Mouse (Mus musculus) kidney, embryonic 15.5 days (tissue): ENCODE results near the gene Gm28635. TPM values are rescaled to one million over a fixed set of nuclear protein-coding genes. Genes with fewer than 3 reads are reported as not detected.

Experiments used
- ATAC-seq: fragments of 200-750 bp; cut with Nextera tagmentation; replicated peaks from 2 replicates; pipeline ENCODE4 v1.8.0; 2017; ENCODE audit warnings: moderate TSS enrichment; ENCODE audit not compliant: low FRiP score
- H3K27ac ChIP-seq: fragments of 300-500 bp; sonication (generic); 2 replicates; pipeline ENCODE4 v1.5.1; 2015; ENCODE audit warnings: mild to moderate bottlenecking, inconsistent platforms
- H3K27me3 ChIP-seq: fragments of 300-500 bp; sonication (generic); 2 replicates; pipeline ENCODE4 v1.6.1; 2015; ENCODE audit warnings: inconsistent platforms
- H3K36me3 ChIP-seq: fragments of 300-500 bp; sonication (generic); 2 replicates; pipeline ENCODE4 v1.6.1; 2015; ENCODE audit warnings: inconsistent platforms
- H3K4me1 ChIP-seq: fragments of 300-500 bp; sonication (generic); 2 replicates; pipeline ENCODE4 v1.6.1; 2015; ENCODE audit warnings: inconsistent platforms
- H3K4me2 ChIP-seq: fragments of 300-500 bp; sonication (generic); 2 replicates; pipeline ENCODE4 v1.6.1; 2015; ENCODE audit warnings: moderate library complexity, mild to moderate bottlenecking, inconsistent platforms
- H3K4me3 ChIP-seq: fragments of 300-500 bp; sonication (generic); replicated peaks from 2 replicates; pipeline ENCODE4 v1.5.1; 2015; ENCODE audit warnings: mild to moderate bottlenecking, inconsistent platforms
- H3K9ac ChIP-seq: fragments of 300-500 bp; sonication (generic); 2 replicates; pipeline ENCODE4 v1.6.1; 2015; ENCODE audit warnings: mild to moderate bottlenecking, inconsistent platforms
- H3K9me3 ChIP-seq: fragments of 300-500 bp; sonication (generic); replicated peaks from 2 replicates; pipeline ENCODE4 v1.6.1; 2016; ENCODE audit warnings: inconsistent platforms
- WGBS: fragments of 180-500 bp; shearing (Covaris S2); methylation state at CpG from one replicate; pipeline ENCODE4 v1.1.7; 2015; ENCODE audit warnings: mixed read lengths; 5-methylcytosine and 5-hydroxymethylcytosine counted together
- polyA plus RNA-seq: library from polyadenylated mRNA; unstranded; fragments of >200 nt; fragmentation: Nextera tagmentation; extraction: Ambion mirVana; gene quantifications from 2 replicates; pipeline ENCODE4 v1.2.1, GENCODE M21; 2015

Gene Gm28635
- polyA plus RNA-seq, 1 experiment from 2014 or later, result not detected

- ATAC-seq, result no peak
Observed at GRCm38 (mm10) chr2:84634934-84635482, 42.8 kb downstream of the Gm28635 start.

GRCm38 (mm10) chr2:84634006-84634405 is 43.8 kb downstream of the Gm28635 start:
- H3K4me3 ChIP-seq, result no peak overlapping the region
- ATAC-seq, result no peak
- H3K27me3 ChIP-seq, result no peaks in the 10 kb centered on the region
- WGBS, result 60% methylated on average over 4 of the region's 4 CpGs
- peaks cover 6% of the 10 kb centered on the region for H3K36me3 ChIP-seq
- H3K27ac ChIP-seq, result peak overlapping the region; percentile 96
- peaks cover 74% of the 10 kb centered on the region for H3K4me1 ChIP-seq
- no peaks in the 10 kb centered on the region for H3K9me3 ChIP-seq
- H3K9ac ChIP-seq, result no peak overlapping the region
- peak overlapping the region; percentile 51; the same call in 1 of the 2 replicates for H3K4me2 ChIP-seq

More at GRCm38 (mm10) chr2:84634934-84635482, 42.8 kb downstream of the Gm28635 start:
- Histone ChIP-seq H3K4me2 (peak overlapping the region; percentile 51), H3K27me3 (no peaks in the 10 kb centered on the region), H3K36me3 (0 out of 2 replicates have a peak, but pooled peaks cover 2% of the 10 kb centered on the region), H3K9ac (peak overlapping the region; percentile 26; the same call in 1 of the 2 replicates), H3K9me3 (no peaks in the 10 kb centered on the region), H3K4me1 (peaks cover 79% of the 10 kb centered on the region), H3K27ac (peak overlapping the region; percentile 96), H3K4me3 (0 out of 2 replicates have a peak overlapping the region, but pooled peaks have one; percentile 10)
- 28% methylated on average over 4 of the region's 4 CpGs for WGBS

- Histone ChIP-seq H3K4me1 (peaks cover 68% of the 10 kb centered on the region), H3K4me3 (no peak overlapping the region), H3K4me2 (peak overlapping the region; percentile 37), H3K9ac (no peak overlapping the region), H3K27me3 (no peaks in the 10 kb centered on the region), H3K27ac (peak overlapping the region; percentile 85), H3K36me3 (peaks cover 13% of the 10 kb centered on the region), H3K9me3 (no peaks in the 10 kb centered on the region)
- WGBS, result 3% methylated on average over 3 of the region's 3 CpGs
- ATAC-seq, result 0 out of 2 replicates have a peak, but pooled peaks have one; percentile 13
Observed at GRCm38 (mm10) chr2:84632999-84633398, 44.8 kb downstream of the Gm28635 start.

- Histone ChIP-seq H3K4me1 (peaks cover 65% of the 10 kb centered on the region), H3K27me3 (no peaks in the 10 kb centered on the region), H3K4me2 (no peak overlapping the region), H3K9me3 (no peaks in the 10 kb centered on the region), H3K27ac (peak overlapping the region; percentile 85; the same call in 1 of the 2 replicates), H3K36me3 (peaks cover 13% of the 10 kb centered on the region), H3K4me3 (no peak overlapping the region), H3K9ac (no peak overlapping the region)
- WGBS, result 97% methylated on average over 1 of the region's 1 CpGs
- no peak for ATAC-seq
Observed at GRCm38 (mm10) chr2:84632001-84632400, 45.8 kb downstream of the Gm28635 start.

- Histone ChIP-seq H3K4me1 (peaks cover 30% of the 10 kb centered on the region), H3K27me3 (no peaks in the 10 kb centered on the region), H3K9ac (no peak overlapping the region), H3K9me3 (no peaks in the 10 kb centered on the region), H3K4me3 (no peak overlapping the region), H3K4me2 (no peak overlapping the region), H3K36me3 (peaks cover 26% of the 10 kb centered on the region), H3K27ac (peak overlapping the region; percentile 29)
- ATAC-seq, result 0 out of 2 replicates have a peak, but pooled peaks have one; percentile 65
- 23% methylated on average over 3 of the region's 3 CpGs for WGBS
Observed at GRCm38 (mm10) chr2:84627036-84627435, 50.8 kb downstream of the Gm28635 start.

- H3K9ac ChIP-seq, result no peak overlapping the region
- H3K4me3 ChIP-seq, result no peak overlapping the region
- peak; percentile 22; the same call in 1 of the 2 replicates for ATAC-seq
- peaks cover 26% of the 10 kb centered on the region for H3K4me1 ChIP-seq
- H3K9me3 ChIP-seq, result no peaks in the 10 kb centered on the region
- H3K4me2 ChIP-seq, result no peak overlapping the region
- peak overlapping the region; percentile 29; the same call in 1 of the 2 replicates for H3K27ac ChIP-seq
- no peaks in the 10 kb centered on the region for H3K27me3 ChIP-seq
- H3K36me3 ChIP-seq, result peaks cover 30% of the 10 kb centered on the region
- 53% methylated on average over 7 of the region's 7 CpGs for WGBS
Observed at GRCm38 (mm10) chr2:84626366-84626975, 51.4 kb downstream of the Gm28635 start.

- ATAC-seq, result no peak
- H3K9me3 ChIP-seq, result no peaks in the 10 kb centered on the region
- peaks cover 23% of the 10 kb centered on the region for H3K4me1 ChIP-seq
- H3K4me2 ChIP-seq, result no peak overlapping the region
- H3K9ac ChIP-seq, result no peak overlapping the region
- no peaks in the 10 kb centered on the region for H3K27me3 ChIP-seq
- H3K27ac ChIP-seq, result 0 out of 2 replicates have a peak overlapping the region, but pooled peaks have one; percentile 20
- no peak overlapping the region for H3K4me3 ChIP-seq
- H3K36me3 ChIP-seq, result peaks cover 48% of the 10 kb centered on the region
- 94% methylated on average over 17 of the region's 17 CpGs for WGBS
Observed at GRCm38 (mm10) chr2:84624201-84624600, 53.6 kb downstream of the Gm28635 start.

GRCm38 (mm10) chr2:84623428-84624119 is 54.3 kb downstream of the Gm28635 start:
- no peak for ATAC-seq
- no peaks in the 10 kb centered on the region for H3K9me3 ChIP-seq
- H3K9ac ChIP-seq, result no peak overlapping the region
- peaks cover 22% of the 10 kb centered on the region for H3K4me1 ChIP-seq
- H3K27me3 ChIP-seq, result no peaks in the 10 kb centered on the region
- no peak overlapping the region for H3K4me2 ChIP-seq
- H3K36me3 ChIP-seq, result peaks cover 50% of the 10 kb centered on the region
- 0 out of 2 replicates have a peak overlapping the region, but pooled peaks have one; percentile 20 for H3K27ac ChIP-seq
- H3K4me3 ChIP-seq, result no peak overlapping the region
- 85% methylated on average over 3 of the region's 3 CpGs for WGBS

- no peaks in the 10 kb centered on the region for H3K9me3 ChIP-seq
- ATAC-seq, result no peak
- H3K27me3 ChIP-seq, result no peaks in the 10 kb centered on the region
- no peak overlapping the region for H3K4me2 ChIP-seq
- H3K4me3 ChIP-seq, result no peak overlapping the region
- no peak overlapping the region for H3K27ac ChIP-seq
- no peak overlapping the region for H3K9ac ChIP-seq
- peaks cover 18% of the 10 kb centered on the region for H3K4me1 ChIP-seq
- WGBS, result 73% methylated on average over 2 of the region's 2 CpGs
- peaks cover 48% of the 10 kb centered on the region for H3K36me3 ChIP-seq
Observed at GRCm38 (mm10) chr2:84622668-84623067, 55.2 kb downstream of the Gm28635 start.

GRCm38 (mm10) chr2:84619646-84620340 is 58.0 kb downstream of the Gm28635 start:
- ATAC-seq, result peak; percentile 27; the same call in 1 of the 2 replicates
- H3K9me3 ChIP-seq, result no peaks in the 10 kb centered on the region
- no peak overlapping the region for H3K27ac ChIP-seq
- no peak overlapping the region for H3K4me3 ChIP-seq
- no peaks in the 10 kb centered on the region for H3K4me1 ChIP-seq
- 94% methylated on average over 21 of the region's 21 CpGs for WGBS
- H3K4me2 ChIP-seq, result no peak overlapping the region
- peaks cover 77% of the 10 kb centered on the region for H3K36me3 ChIP-seq
- no peak overlapping the region for H3K9ac ChIP-seq
- H3K27me3 ChIP-seq, result no peaks in the 10 kb centered on the region

- Histone ChIP-seq H3K9ac (no peak overlapping the region), H3K27me3 (no peaks in the 10 kb centered on the region), H3K9me3 (no peaks in the 10 kb centered on the region), H3K4me2 (no peak overlapping the region), H3K27ac (peak overlapping the region; percentile 33; the same call in 1 of the 2 replicates), H3K4me3 (no peak overlapping the region), H3K4me1 (no peaks in the 10 kb centered on the region), H3K36me3 (peaks cover 81% of the 10 kb centered on the region)
- WGBS, result 78% methylated on average over 2 of the region's 2 CpGs
- no peak for ATAC-seq
Observed at GRCm38 (mm10) chr2:84618914-84619313, 58.9 kb downstream of the Gm28635 start.
